Mouse (Mus musculus) forebrain, embryonic 12.5 days (tissue): Measurements from ENCODE around the gene Slc25a44. TPM values are rescaled to one million over a fixed set of nuclear protein-coding genes. Genes with fewer than 3 reads are reported as not detected.

Source experiments
- ATAC-seq: fragments of 200-750 bp; cut with Nextera tagmentation; 2 replicates; pipeline ENCODE4 v1.8.0; 2017; ENCODE audit warnings: moderate TSS enrichment; ENCODE audit not compliant: low FRiP score
- H3K27ac ChIP-seq: fragments of 300-500 bp; sonication (generic); 2 replicates; pipeline ENCODE4 v1.5.1; 2016; ENCODE audit warnings: mild to moderate bottlenecking
- H3K27me3 ChIP-seq: fragments of 300-500 bp; sonication (generic); 2 replicates; pipeline ENCODE4 v1.6.1; 2016; ENCODE audit warnings: mild to moderate bottlenecking
- H3K36me3 ChIP-seq: fragments of 300-500 bp; sonication (generic); replicated peaks from 2 replicates; pipeline ENCODE4 v1.6.1; 2016; ENCODE audit warnings: mild to moderate bottlenecking
- H3K4me1 ChIP-seq: fragments of 300-500 bp; sonication (generic); 2 replicates; pipeline ENCODE4 v1.6.1; 2016
- H3K4me2 ChIP-seq: fragments of 300-500 bp; sonication (generic); 2 replicates; pipeline ENCODE4 v1.6.1; 2016; ENCODE audit warnings: mild to moderate bottlenecking, moderate library complexity
- H3K4me3 ChIP-seq: fragments of 300-500 bp; sonication (generic); replicated peaks from 2 replicates; pipeline ENCODE4 v1.5.1; 2016; ENCODE audit warnings: mild to moderate bottlenecking
- H3K9ac ChIP-seq: fragments of 300-500 bp; sonication (generic); 2 replicates; pipeline ENCODE4 v1.6.1; 2016; ENCODE audit warnings: mild to moderate bottlenecking
- H3K9me3 ChIP-seq: fragments of 300-500 bp; sonication (generic); 2 replicates; pipeline ENCODE4 v1.6.1; 2016
- WGBS: fragments of 180-500 bp; shearing (Covaris S2); methylation state at CpG from one replicate; pipeline ENCODE4 v1.1.7; 2016; 5-methylcytosine and 5-hydroxymethylcytosine counted together
- polyA plus RNA-seq: library from polyadenylated mRNA; unstranded; fragments of >200 nt; fragmentation: Nextera tagmentation; extraction: Ambion mirVana; gene quantifications from 2 replicates; pipeline ENCODE4 v1.2.1, GENCODE M21; 2016

Slc25a44 gene
- polyA plus RNA-seq, 1 experiment from 2014 or later = 22.7 TPM

DNA sequence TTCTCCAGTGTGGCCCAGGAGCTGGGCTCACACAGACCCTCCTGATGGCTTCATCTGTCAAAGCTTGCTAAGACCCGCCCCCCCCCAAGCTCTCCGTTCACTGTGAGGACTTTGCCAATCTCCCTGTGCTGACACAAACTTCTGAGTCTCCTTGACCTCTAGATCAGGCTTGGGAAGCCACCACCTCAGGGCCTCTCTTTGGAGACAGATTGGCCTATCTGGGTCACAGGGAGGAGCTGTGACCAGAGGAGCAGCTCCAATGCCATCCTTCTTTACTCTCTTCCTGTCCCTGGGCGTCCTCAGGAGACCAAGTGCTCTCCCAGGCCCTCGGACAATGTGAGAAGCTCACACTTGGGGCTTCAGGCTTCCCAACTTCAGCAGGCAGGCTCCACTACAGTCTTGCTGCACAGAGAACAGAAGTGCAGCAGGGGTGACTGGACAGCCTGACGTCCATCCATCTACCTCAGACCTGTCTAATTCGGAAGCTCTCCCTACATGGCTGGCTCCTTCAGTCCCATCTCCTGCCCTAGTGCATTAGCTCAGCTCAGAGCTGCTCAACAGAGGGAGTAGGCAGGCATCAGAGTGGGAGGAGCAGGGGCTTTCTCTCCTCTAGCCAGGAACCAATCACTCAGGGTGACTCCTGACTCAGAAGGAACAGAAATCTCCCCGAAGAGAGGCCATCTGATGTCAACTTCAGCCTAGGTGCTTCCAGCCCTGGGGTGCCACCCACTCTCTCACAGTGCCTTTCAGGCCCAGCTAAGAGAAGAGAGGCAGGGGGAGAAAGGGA is 32.0 kb upstream of the Slc25a44 start:
- H3K4me2 ChIP-seq = peak overlapping the region; percentile 55
- H3K27me3 ChIP-seq = peaks cover 19% of the 10 kb centered on the region; the same call in 1 of the 2 replicates
- H3K9ac ChIP-seq = no peak overlapping the region
- H3K4me1 ChIP-seq = peaks cover 36% of the 10 kb centered on the region
- H3K4me3 ChIP-seq = no peak overlapping the region
- 0 out of 2 replicates have a peak, but pooled peaks cover 6% of the 10 kb centered on the region for H3K36me3 ChIP-seq
- no peak overlapping the region for H3K27ac ChIP-seq
- no peak for ATAC-seq
- H3K9me3 ChIP-seq = no peaks in the 10 kb centered on the region
- 76% methylated on average over 7 of the region's 7 CpGs for WGBS

DNA sequence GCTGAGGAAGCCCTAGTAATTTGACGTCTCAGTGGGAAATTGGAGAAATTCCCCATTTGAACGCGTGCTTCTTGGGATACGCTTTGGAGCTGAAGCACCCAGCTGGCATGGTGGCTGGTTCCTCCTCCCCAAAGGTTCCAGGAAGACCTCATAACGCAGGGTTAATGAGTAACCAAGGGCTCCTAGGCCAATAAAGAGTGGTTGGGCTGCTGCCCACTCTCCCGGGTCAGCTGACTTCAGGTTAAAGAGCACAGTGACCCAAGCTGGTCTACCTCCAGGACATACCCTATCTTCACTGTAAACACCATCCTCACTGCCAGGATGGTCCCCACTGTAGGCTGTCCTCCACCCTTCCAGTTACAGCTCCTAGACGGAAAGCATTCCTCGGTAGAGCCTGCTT is 31.4 kb upstream of the Slc25a44 start:
- Histone ChIP-seq H3K27ac (no peak overlapping the region), H3K4me1 (peaks cover 34% of the 10 kb centered on the region), H3K4me3 (no peak overlapping the region), H3K27me3 (peaks cover 17% of the 10 kb centered on the region; the same call in 1 of the 2 replicates), H3K36me3 (0 out of 2 replicates have a peak, but pooled peaks cover 6% of the 10 kb centered on the region), H3K9me3 (no peaks in the 10 kb centered on the region), H3K4me2 (no peak overlapping the region), H3K9ac (no peak overlapping the region)
- ATAC-seq = no peak
- 96% methylated on average over 8 of the region's 8 CpGs for WGBS

DNA sequence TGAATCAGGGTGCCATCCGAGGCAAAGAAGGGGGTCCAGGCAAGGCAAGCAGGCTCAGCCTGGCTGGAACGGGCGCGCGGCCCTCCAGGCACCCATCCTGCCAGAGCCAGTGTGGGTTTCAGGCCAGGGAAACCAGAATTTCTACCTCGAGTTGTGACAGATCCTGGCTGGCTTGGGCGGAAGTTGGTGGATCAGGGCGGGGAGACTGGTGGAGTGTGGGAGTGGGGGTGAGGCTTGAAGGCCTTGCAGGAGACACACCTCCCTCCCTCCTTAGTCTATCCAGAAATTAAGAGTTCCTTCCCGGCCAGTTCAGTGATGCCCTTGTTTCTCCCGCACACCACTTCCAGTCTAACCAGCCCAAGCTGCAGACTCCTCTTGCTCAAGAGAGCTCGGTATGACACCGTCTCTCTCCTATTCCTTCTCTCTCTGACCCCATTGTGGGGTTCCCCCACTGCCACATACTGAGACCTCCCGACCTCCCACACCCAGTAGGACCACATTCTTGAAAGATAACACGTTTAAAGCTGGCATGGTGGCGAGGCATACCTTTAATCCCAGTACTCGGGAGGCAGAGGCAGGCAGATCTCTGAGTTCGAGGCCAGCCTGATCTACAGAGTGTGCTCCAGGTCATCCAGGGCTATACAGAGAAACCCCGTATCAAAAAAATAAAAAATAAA is 30.8 kb upstream of the Slc25a44 start:
- Histone ChIP-seq H3K4me1 (peaks cover 28% of the 10 kb centered on the region), H3K27me3 (peaks cover 15% of the 10 kb centered on the region; the same call in 1 of the 2 replicates)

DNA sequence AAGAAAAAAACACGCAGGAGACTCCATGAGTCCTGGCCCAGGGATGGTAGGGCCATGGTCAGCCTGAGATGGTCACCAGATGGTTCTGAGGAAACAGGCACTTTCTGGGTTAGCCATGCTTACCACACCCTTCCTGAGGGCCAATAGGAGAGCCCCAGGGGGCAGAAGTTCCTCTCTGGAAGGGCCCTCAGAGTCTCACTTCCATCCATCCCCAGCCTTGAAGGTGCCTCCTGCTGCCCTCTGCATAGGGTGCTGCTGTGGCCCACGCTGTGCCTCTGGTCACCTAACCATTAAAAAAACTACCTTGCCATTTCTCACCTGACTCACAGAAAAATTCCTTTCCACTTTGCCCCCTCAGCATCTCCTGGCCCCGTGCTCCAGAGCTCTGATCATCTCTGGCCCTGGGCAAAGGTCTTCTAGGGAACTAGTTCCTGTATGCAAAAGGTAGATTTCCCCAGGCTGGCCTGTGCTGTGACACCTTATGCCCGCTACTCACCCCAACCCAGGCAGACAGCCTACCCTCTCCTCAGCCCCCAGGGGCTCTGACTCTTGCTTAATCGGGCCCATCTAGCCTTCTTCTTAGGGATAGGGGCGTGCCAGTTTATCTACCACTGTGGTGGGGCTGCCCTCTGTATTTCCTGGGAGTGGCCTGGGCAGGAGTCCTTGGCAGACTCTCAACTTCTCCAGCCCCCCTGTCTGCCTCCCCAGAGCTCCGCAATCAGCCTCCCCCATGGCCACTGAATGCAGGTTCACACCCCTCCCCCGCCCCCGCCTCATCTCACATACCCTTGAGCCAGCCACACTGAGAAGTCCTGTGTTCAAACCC is 30.0 kb upstream of the Slc25a44 start:
- Histone ChIP-seq H3K27me3 (peaks cover 12% of the 10 kb centered on the region; the same call in 1 of the 2 replicates), H3K9ac (no peak overlapping the region), H3K4me2 (no peak overlapping the region), H3K9me3 (no peaks in the 10 kb centered on the region), H3K4me1 (peaks cover 29% of the 10 kb centered on the region), H3K4me3 (no peak overlapping the region), H3K27ac (no peak overlapping the region), H3K36me3 (0 out of 2 replicates have a peak, but pooled peaks cover 6% of the 10 kb centered on the region)
- WGBS = 62% methylated on average over 9 of the region's 9 CpGs
- no peak for ATAC-seq

More for the DNA sequence above, 30.8 kb upstream of the Slc25a44 start:
- Histone ChIP-seq H3K9ac (0 out of 2 replicates have a peak overlapping the region, but pooled peaks have one; percentile 4), H3K27ac (no peak overlapping the region), H3K36me3 (0 out of 2 replicates have a peak, but pooled peaks cover 6% of the 10 kb centered on the region), H3K4me3 (no peak overlapping the region), H3K9me3 (no peaks in the 10 kb centered on the region), H3K4me2 (no peak overlapping the region)
- 81% methylated on average over 18 of the region's 18 CpGs for WGBS
- no peak for ATAC-seq

DNA sequence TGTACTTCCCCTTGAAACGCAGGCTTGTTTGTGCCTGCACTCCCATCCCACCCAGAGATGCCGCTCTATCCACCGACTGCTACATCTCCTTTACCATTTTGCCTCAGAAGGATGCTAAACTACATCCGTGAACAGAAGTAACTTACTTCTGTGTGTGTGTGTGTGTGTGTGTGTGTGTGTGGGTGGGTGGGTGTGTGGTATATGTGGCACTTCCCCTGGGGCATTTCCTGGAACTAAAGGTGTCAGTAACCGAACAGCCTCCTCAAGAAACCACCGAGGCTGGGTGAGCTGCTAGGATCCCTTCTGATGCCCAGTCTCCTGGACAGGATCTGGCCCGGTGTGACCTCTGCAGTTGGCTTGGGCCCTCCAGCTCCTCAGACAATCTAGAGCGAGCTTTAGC is 29.0 kb upstream of the Slc25a44 start:
- H3K27me3 ChIP-seq = peaks cover 10% of the 10 kb centered on the region; the same call in 1 of the 2 replicates
- H3K36me3 ChIP-seq = 0 out of 2 replicates have a peak, but pooled peaks cover 6% of the 10 kb centered on the region
- H3K9ac ChIP-seq = no peak overlapping the region
- 83% methylated on average over 8 of the region's 8 CpGs for WGBS
- H3K4me1 ChIP-seq = peaks cover 36% of the 10 kb centered on the region
- ATAC-seq = no peak
- no peak overlapping the region for H3K4me3 ChIP-seq
- no peak overlapping the region for H3K27ac ChIP-seq
- no peaks in the 10 kb centered on the region for H3K9me3 ChIP-seq
- H3K4me2 ChIP-seq = no peak overlapping the region

DNA sequence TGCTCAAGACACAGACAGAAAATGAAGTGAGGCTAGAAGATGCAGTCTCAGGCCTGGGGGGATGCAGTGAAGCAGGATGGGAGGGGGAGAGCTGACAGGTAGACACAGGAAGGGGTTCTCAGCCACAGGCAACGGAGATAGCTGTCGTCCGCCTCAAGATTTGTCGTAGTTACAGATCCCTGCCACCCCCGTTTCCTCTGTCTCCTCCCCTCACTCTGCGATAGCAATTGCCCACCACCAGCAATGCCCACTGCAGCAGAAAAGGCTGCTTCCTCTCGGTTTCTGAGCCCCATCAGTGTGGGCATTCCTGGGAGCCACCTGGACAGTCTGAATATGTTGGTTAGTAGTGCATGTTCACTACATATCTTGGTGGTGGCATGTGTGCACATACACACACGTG is 28.4 kb upstream of the Slc25a44 start:
- no peak overlapping the region for H3K9ac ChIP-seq
- no peak overlapping the region for H3K4me2 ChIP-seq
- H3K9me3 ChIP-seq = no peaks in the 10 kb centered on the region
- no peak overlapping the region for H3K27ac ChIP-seq
- H3K36me3 ChIP-seq = peaks cover 6% of the 10 kb centered on the region; the same call in 1 of the 2 replicates
- WGBS = 69% methylated on average over 8 of the region's 8 CpGs
- no peak overlapping the region for H3K4me3 ChIP-seq
- peaks cover 33% of the 10 kb centered on the region for H3K4me1 ChIP-seq
- ATAC-seq = no peak
- H3K27me3 ChIP-seq = peaks cover 10% of the 10 kb centered on the region; the same call in 1 of the 2 replicates

DNA sequence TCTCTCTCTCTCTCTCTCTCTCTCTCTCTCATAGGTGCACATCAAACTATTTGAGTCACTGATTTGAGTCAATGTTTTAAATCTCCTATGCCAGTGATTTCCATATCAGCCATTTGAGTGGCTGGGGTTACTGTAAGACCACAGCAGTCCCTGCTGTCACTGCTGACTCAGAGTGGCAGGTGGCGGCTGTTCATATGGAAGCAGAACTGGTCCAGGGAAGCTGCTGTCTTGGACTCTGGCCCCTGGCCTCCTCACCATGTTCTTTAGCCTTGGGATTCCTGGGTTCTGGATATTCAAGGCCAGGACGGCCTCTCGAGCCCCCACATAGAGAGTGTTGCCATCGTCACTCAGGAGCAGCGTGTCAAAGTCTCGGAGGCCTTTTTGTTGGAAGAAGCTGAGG is 27.8 kb upstream of the Slc25a44 start:
- Histone ChIP-seq H3K27me3 (peaks cover 10% of the 10 kb centered on the region; the same call in 1 of the 2 replicates), H3K36me3 (peaks cover 13% of the 10 kb centered on the region), H3K27ac (no peak overlapping the region), H3K4me2 (no peak overlapping the region), H3K4me3 (no peak overlapping the region), H3K4me1 (peaks cover 28% of the 10 kb centered on the region), H3K9ac (no peak overlapping the region), H3K9me3 (no peaks in the 10 kb centered on the region)
- ATAC-seq = no peak
- WGBS = 79% methylated on average over 6 of the region's 6 CpGs

DNA sequence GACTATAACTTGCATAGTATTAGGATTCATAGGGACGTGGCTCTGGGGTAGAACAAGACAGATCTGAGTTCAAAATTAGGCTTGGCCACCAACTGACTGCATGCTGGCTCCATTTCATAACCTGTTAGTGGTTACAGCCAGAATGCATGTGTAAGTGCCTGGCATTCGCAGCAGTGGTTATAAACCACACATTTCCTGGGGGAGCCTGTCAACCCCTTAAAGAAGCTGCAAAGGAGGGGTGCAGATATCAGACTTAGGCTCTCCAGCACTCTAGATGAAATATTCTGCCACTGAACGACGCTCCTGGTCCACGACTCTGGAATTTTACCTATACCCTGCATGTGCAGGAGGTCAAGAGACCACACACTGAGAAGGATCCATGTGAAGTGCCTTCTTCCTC is 27.3 kb upstream of the Slc25a44 start:
- Histone ChIP-seq H3K36me3 (peaks cover 14% of the 10 kb centered on the region), H3K4me2 (no peak overlapping the region), H3K4me1 (peaks cover 24% of the 10 kb centered on the region), H3K9ac (no peak overlapping the region), H3K27ac (no peak overlapping the region), H3K4me3 (no peak overlapping the region), H3K9me3 (no peaks in the 10 kb centered on the region), H3K27me3 (peaks cover 10% of the 10 kb centered on the region; the same call in 1 of the 2 replicates)
- no peak for ATAC-seq
- WGBS = 82% methylated on average over 5 of the region's 5 CpGs

DNA sequence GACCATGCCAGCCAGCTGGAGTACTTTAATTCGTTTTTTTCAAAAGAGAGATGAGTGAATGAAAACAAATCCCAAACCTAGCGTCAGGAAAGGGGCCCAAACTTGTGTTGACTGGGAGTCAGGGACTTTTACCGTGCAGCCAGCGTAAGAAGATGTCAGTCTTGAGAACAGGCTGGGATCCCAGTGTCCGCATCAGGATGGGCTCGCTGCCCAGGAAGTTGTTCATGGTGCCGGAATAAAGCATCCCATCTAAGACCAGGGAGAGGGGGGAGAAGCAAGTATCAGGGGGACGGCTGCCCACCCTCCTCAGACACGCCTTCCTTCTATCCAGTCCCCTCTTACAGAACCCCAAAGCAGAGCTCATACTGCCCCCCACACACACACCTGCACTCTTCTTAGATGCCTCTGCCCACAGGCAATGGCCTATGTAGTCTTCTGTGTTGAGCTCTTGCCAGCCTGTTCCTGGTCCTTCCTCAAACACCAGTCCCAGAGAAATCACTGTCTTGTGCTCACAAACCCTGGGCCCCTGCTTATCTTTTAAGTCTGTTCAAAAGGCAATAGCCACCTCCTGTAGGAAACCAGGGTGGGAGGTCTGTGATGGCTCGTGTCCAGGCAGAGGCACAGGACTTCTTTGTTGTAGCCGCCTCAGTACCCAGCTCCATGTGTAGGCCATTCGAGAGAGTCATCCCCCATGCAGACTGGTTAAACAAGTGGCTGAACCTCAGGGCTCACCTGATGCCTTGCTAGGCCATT is 25.6 kb upstream of the Slc25a44 start:
- Histone ChIP-seq H3K4me3 (no peak overlapping the region), H3K4me1 (peaks cover 18% of the 10 kb centered on the region), H3K9me3 (no peaks in the 10 kb centered on the region), H3K9ac (no peak overlapping the region), H3K27me3 (peaks cover 9% of the 10 kb centered on the region; the same call in 1 of the 2 replicates), H3K27ac (no peak overlapping the region), H3K4me2 (no peak overlapping the region), H3K36me3 (peaks cover 14% of the 10 kb centered on the region)
- no peak for ATAC-seq
- 78% methylated on average over 12 of the region's 12 CpGs for WGBS

DNA sequence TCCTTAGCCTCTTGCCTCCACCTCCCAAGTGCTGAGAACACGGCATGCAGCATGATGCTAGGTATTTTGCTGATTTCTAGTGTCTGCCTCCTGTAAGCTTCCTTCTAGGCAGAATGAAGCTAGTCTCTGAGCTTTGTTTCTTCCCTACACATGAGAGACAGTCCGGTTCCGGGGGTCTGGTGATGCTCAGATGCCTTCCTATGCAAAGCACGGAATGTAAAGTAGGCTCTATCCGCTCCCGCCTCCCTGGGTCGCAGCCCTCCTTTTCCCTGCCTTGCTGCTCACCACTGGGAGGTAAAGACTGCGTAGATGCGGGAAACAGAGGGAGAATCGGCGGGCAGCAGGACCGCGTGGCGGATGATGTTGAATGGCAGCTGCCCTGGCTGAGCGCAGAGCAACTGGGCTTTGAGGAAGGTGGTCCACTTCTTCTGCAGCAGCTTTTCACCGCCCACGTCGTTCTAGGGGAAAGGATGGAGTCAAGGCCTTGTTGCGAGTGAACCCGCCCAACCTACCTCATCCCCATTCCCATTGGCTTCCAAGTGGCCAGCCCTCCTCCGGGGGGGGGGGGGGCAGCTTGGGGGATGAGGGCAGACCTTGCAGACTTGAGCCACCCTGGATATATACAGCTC is 24.6 kb upstream of the Slc25a44 start:
- Histone ChIP-seq H3K36me3 (peaks cover 14% of the 10 kb centered on the region), H3K9me3 (no peaks in the 10 kb centered on the region), H3K9ac (peak overlapping the region; percentile 49), H3K4me1 (peaks cover 21% of the 10 kb centered on the region), H3K4me2 (peak overlapping the region; percentile 48), H3K27ac (peak overlapping the region; percentile 65), H3K4me3 (peak overlapping the region; percentile 26), H3K27me3 (0 out of 2 replicates have a peak, but pooled peaks cover 3% of the 10 kb centered on the region)
- peak; percentile 69 for ATAC-seq
- WGBS = 5% methylated on average over 21 of the region's 21 CpGs

DNA sequence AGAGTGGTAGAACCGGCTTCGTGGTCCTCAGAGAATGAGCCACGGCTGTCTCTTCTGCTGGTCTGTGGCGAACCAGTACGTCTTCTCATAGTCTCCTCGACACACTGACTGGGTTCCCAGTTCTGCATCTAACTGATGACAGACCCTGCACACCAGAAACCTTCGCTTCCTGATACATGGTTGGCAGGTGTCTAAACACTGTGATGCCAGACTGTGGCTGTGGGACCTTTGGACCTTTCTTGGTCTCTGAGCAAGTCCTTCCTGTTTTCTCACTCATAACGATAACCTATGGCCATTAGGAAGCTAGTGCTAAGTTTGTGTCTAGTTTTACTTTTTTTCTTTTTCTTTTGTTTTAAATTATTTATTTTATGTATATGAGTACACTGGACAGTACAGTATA is 23.5 kb upstream of the Slc25a44 start:
- Histone ChIP-seq H3K4me3 (no peak overlapping the region), H3K9ac (no peak overlapping the region), H3K27me3 (0 out of 2 replicates have a peak, but pooled peaks cover 3% of the 10 kb centered on the region), H3K27ac (no peak overlapping the region), H3K9me3 (no peaks in the 10 kb centered on the region), H3K36me3 (peaks cover 14% of the 10 kb centered on the region), H3K4me1 (peaks cover 21% of the 10 kb centered on the region), H3K4me2 (no peak overlapping the region)
- ATAC-seq = no peak
- WGBS = 95% methylated on average over 8 of the region's 8 CpGs
